Mouse (Mus musculus) forebrain, embryonic 11.5 days (tissue): Measurements from ENCODE around the gene Hbp1. TPM values are rescaled to one million over a fixed set of nuclear protein-coding genes. Genes with fewer than 3 reads are reported as not detected.

Experiments used
- ATAC-seq: fragments of 200-750 bp; cut with Nextera tagmentation; replicated peaks from 2 replicates; pipeline ENCODE4 v1.8.0; 2017; ENCODE audit warnings: moderate TSS enrichment; ENCODE audit not compliant: low FRiP score
- DNase-seq: peaks from one replicate; pipeline ENCODE4 v3.0.0-alpha.2; 2017; ENCODE audit warnings: low spot score
- H3K27ac ChIP-seq: fragments of 300-500 bp; sonication (generic); 2 replicates; pipeline ENCODE4 v1.5.1; 2014; ENCODE audit warnings: low read depth, low read length
- H3K27me3 ChIP-seq: fragments of 300-500 bp; sonication (generic); 2 replicates; pipeline ENCODE4 v1.6.1; 2014; ENCODE audit warnings: mild to moderate bottlenecking, low read length, mixed read lengths; ENCODE audit not compliant: control insufficient read depth, insufficient read depth
- H3K36me3 ChIP-seq: fragments of 300-500 bp; sonication (generic); 2 replicates; pipeline ENCODE4 v1.6.1; 2014; ENCODE audit warnings: mild to moderate bottlenecking, low read length, moderate library complexity, mixed read lengths; ENCODE audit not compliant: control insufficient read depth, insufficient read depth
- H3K4me1 ChIP-seq: fragments of 300-500 bp; sonication (generic); replicated peaks from 2 replicates; pipeline ENCODE4 v1.6.1; 2014; ENCODE audit warnings: low read length, mixed read lengths; ENCODE audit not compliant: control insufficient read depth, insufficient read depth
- H3K4me2 ChIP-seq: fragments of 300-500 bp; sonication (generic); 2 replicates; pipeline ENCODE4 v1.6.1; 2014; ENCODE audit warnings: low read depth, mild to moderate bottlenecking, low read length, moderate library complexity, mixed read lengths; ENCODE audit not compliant: severe bottlenecking
- H3K4me3 ChIP-seq: fragments of 300-500 bp; sonication (generic); 2 replicates; pipeline ENCODE4 v1.5.1; 2014; ENCODE audit warnings: low read depth, low read length
- H3K9ac ChIP-seq: fragments of 300-500 bp; sonication (generic); 2 replicates; pipeline ENCODE4 v1.6.1; 2014; ENCODE audit warnings: low read length
- H3K9me3 ChIP-seq: fragments of 300-500 bp; sonication (generic); 2 replicates; pipeline ENCODE4 v1.6.1; 2016; ENCODE audit warnings: low read length, mixed read lengths; ENCODE audit not compliant: control insufficient read depth
- WGBS: fragments of 180-500 bp; shearing (Covaris S2); extraction: QIAGEN DNeasy Blood & Tissue Kit; methylation state at CpG from one replicate; pipeline ENCODE4 v1.1.7; 2014; 5-methylcytosine and 5-hydroxymethylcytosine counted together
- polyA plus RNA-seq: library from polyadenylated mRNA; unstranded; fragments of >200 nt; fragmentation: Nextera tagmentation; extraction: Ambion mirVana; gene quantifications from 2 replicates; pipeline ENCODE4 v1.2.1, GENCODE M21; 2014

Gene Hbp1
- polyA plus RNA-seq, 1 experiment from 2014 or later = 80.8 TPM

GRCm38 (mm10) chr12:31907436-31907835, 42.9 kb downstream of the Hbp1 start:
- DNase-seq = no peak
- WGBS = 100% methylated on average over 2 of the region's 2 CpGs
- H3K4me3 ChIP-seq = no peak overlapping the region
- no peaks in the 10 kb centered on the region for H3K36me3 ChIP-seq
- ATAC-seq = no peak
- H3K9ac ChIP-seq = no peak overlapping the region
- H3K4me2 ChIP-seq = no peak overlapping the region
- H3K27ac ChIP-seq = no peak overlapping the region
- H3K4me1 ChIP-seq = no peaks in the 10 kb centered on the region; the same call in 1 of the 2 replicates
- H3K27me3 ChIP-seq = no peaks in the 10 kb centered on the region
- H3K9me3 ChIP-seq = no peaks in the 10 kb centered on the region

GRCm38 (mm10) chr12:31905696-31906551, 44.4 kb downstream of the Hbp1 start:
- Histone ChIP-seq H3K27me3 (no peaks in the 10 kb centered on the region), H3K9me3 (no peaks in the 10 kb centered on the region), H3K4me3 (no peak overlapping the region), H3K36me3 (no peaks in the 10 kb centered on the region), H3K27ac (0 out of 2 replicates have a peak overlapping the region, but pooled peaks have one; percentile 31), H3K4me2 (no peak overlapping the region), H3K4me1 (no peaks in the 10 kb centered on the region; the same call in 1 of the 2 replicates), H3K9ac (no peak overlapping the region)
- no peak for DNase-seq
- WGBS = 44% methylated on average over 6 of the region's 6 CpGs
- ATAC-seq = peak; percentile 58

DNA sequence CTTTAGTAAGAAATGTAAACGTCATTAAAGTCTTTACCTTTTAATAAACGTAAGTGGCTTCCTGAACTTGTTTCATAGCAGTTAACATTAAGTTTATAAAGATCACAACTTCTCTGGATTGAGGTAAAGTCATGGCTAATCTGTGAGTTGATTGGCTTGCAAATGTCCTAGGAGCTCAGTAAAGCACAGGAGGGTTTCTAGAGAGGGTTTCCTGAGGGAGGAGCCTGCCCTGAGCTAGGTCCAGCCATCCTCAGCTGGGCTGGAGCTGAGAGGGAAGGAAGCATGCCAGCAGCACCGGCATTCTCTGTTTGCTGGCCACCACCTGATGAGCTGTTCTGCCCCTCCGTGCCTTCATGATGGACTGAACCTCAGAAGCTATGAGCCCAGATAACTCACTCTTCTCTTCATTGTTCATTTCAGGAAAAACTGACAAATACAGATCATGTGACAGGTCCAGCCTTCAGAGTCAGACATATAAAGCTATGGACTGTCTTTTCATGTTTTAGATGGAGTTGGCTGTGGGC, 49.9 kb downstream of the Hbp1 start:
- Histone ChIP-seq H3K27ac (no peak overlapping the region), H3K4me3 (no peak overlapping the region), H3K4me1 (peaks cover 13% of the 10 kb centered on the region), H3K9me3 (no peaks in the 10 kb centered on the region), H3K9ac (no peak overlapping the region), H3K4me2 (no peak overlapping the region), H3K27me3 (no peaks in the 10 kb centered on the region), H3K36me3 (no peaks in the 10 kb centered on the region)
- no peak for DNase-seq
- no peak for ATAC-seq
- 73% methylated on average over 4 of the region's 4 CpGs for WGBS

- no peaks in the 10 kb centered on the region for H3K9me3 ChIP-seq
- no peak overlapping the region for H3K9ac ChIP-seq
- no peak for DNase-seq
- peaks cover 16% of the 10 kb centered on the region for H3K4me1 ChIP-seq
- no peak overlapping the region for H3K27ac ChIP-seq
- H3K36me3 ChIP-seq = no peaks in the 10 kb centered on the region
- 55% methylated on average over 7 of the region's 7 CpGs for WGBS
- ATAC-seq = no peak
- no peak overlapping the region for H3K4me2 ChIP-seq
- H3K4me3 ChIP-seq = no peak overlapping the region
- H3K27me3 ChIP-seq = no peaks in the 10 kb centered on the region
Observed at GRCm38 (mm10) chr12:31897456-31897855, 52.9 kb downstream of the Hbp1 start.

DNA sequence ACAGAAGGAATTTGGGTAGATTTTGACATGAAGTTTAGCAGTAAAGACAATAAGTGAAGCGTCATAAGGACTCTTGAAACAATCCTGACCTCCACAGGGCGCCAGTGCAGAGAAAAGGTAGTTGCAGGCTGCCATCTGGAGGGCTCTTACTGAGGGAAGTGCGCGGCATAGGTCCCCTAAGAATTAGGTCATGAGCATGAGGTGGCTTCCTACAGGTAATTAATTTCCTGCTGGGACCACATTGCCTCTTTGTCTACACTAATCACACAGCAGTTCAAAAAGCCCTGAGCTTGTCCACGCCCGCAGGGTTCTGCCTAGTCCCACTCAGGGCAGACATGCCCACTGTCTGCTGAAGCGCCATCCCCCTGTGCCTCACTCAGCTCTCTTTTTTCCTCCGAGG, 53.3 kb downstream of the Hbp1 start:
- H3K4me1 ChIP-seq = peaks cover 16% of the 10 kb centered on the region
- ATAC-seq = peak; percentile 68
- 17% methylated on average over 8 of the region's 8 CpGs for WGBS
- no peaks in the 10 kb centered on the region for H3K9me3 ChIP-seq
- H3K9ac ChIP-seq = no peak overlapping the region
- H3K27ac ChIP-seq = 0 out of 2 replicates have a peak overlapping the region, but pooled peaks have one; percentile 55
- H3K36me3 ChIP-seq = no peaks in the 10 kb centered on the region
- H3K4me2 ChIP-seq = no peak overlapping the region
- peak; percentile 62 for DNase-seq
- no peaks in the 10 kb centered on the region for H3K27me3 ChIP-seq
- no peak overlapping the region for H3K4me3 ChIP-seq

GRCm38 (mm10) chr12:31896295-31896694, 54.0 kb downstream of the Hbp1 start:
- Histone ChIP-seq H3K4me2 (no peak overlapping the region), H3K36me3 (no peaks in the 10 kb centered on the region), H3K4me3 (no peak overlapping the region), H3K9me3 (no peaks in the 10 kb centered on the region), H3K4me1 (peaks cover 16% of the 10 kb centered on the region), H3K27me3 (no peaks in the 10 kb centered on the region), H3K9ac (no peak overlapping the region; the same call in 1 of the 2 replicates), H3K27ac (peak overlapping the region; percentile 3; the same call in 1 of the 2 replicates)
- DNase-seq (no peak), ATAC-seq (peak; percentile 28; the same call in 1 of the 2 replicates)
- 12% methylated on average over 5 of the region's 5 CpGs for WGBS

DNA sequence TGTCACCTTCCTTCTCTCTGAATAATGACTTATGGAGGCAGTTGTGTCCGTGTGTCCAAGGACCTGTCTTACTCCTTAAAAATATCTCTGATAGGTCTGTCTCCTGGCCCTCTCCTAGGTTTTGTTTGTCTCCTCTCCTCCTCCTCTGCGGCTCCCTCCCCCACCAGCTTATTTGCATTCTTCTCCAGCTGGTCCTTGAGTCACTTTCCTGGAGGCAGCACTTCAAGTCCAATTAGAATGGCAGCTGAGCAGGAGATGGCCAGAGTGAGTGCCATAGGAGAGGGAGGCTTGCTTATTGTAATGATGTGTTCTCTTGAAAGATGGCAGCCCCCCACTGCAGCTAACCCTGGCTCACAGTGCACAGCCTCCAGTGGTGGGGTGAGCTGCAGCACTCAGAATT, 54.4 kb downstream of the Hbp1 start:
- Histone ChIP-seq H3K36me3 (no peaks in the 10 kb centered on the region), H3K9me3 (no peaks in the 10 kb centered on the region), H3K27me3 (no peaks in the 10 kb centered on the region), H3K4me2 (no peak overlapping the region), H3K27ac (peak overlapping the region; percentile 3; the same call in 1 of the 2 replicates), H3K9ac (no peak overlapping the region), H3K4me1 (peaks cover 16% of the 10 kb centered on the region), H3K4me3 (no peak overlapping the region)
- 4% methylated on average over 2 of the region's 2 CpGs for WGBS
- ATAC-seq (peak; percentile 84), DNase-seq (peak; percentile 65)

DNA sequence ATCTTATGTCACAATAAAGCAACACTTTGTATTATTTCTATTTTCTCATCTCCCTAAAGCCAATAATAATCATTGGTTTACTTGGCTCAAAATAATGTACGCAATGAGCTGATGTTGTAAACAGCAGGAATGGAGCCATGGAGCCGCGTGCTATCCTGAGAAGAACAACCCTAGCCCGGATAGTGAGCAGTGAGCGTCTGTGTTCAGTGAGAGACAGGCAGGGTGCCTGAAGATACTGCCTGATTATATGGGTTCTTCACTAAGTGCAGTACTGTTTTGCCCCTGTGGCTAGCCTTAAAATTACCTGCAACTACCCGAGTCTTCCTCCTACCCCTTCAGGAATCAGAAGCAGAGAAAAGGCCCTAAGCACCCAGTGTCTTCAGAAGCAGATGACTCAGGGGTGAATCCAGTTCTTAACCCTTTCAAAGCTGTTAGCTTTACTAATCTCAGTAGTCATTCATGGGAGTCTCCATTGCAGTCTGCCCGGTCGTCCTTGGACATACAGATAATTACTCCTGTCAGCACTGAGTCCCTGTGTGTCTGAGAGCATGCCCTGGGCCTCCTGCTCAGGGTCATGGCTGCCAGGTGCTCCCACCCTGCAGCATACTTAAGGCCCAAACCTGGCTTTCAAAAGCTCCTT, 55.1 kb downstream of the Hbp1 start:
- H3K4me3 ChIP-seq = no peak overlapping the region

More for the DNA sequence above, 55.1 kb downstream of the Hbp1 start:
- DNase-seq (no peak), ATAC-seq (peak; percentile 37; the same call in 1 of the 2 replicates)
- H3K27me3 ChIP-seq = no peaks in the 10 kb centered on the region
- peaks cover 16% of the 10 kb centered on the region for H3K4me1 ChIP-seq
- H3K9ac ChIP-seq = no peak overlapping the region
- H3K4me2 ChIP-seq = no peak overlapping the region
- 32% methylated on average over 8 of the region's 8 CpGs for WGBS
- H3K36me3 ChIP-seq = no peaks in the 10 kb centered on the region
- no peak overlapping the region for H3K27ac ChIP-seq
- H3K9me3 ChIP-seq = no peaks in the 10 kb centered on the region
